Mouse (Mus musculus) testis, adult 2 months (tissue): Measurements from ENCODE around the gene Zmym5. TPM values are rescaled to one million over a fixed set of nuclear protein-coding genes. Genes with fewer than 3 reads are reported as not detected.
"Not testable (repeated sequence)": the region's sequence is repeated elsewhere in the genome, so short reads cannot be mapped to it uniquely, and the experiment has no call there.

Experiments
- H3K27ac ChIP-seq: fragments of 200-500 bp; 2 replicates; pipeline ENCODE4 v1.5.1; 2012; ENCODE audit warnings: low read depth, low read length; ENCODE audit not compliant: control insufficient read depth, insufficient read depth
- H3K27me3 ChIP-seq: fragments of 200-500 bp; 2 replicates; pipeline ENCODE4 v1.6.1; 2012; ENCODE audit warnings: mild to moderate bottlenecking, low read length, moderate library complexity; ENCODE audit not compliant: control insufficient read depth, insufficient read depth
- H3K36me3 ChIP-seq: fragments of 200-500 bp; 2 replicates; pipeline ENCODE4 v1.6.1; 2012; ENCODE audit warnings: mild to moderate bottlenecking, low read length; ENCODE audit not compliant: control insufficient read depth, insufficient read depth
- H3K4me1 ChIP-seq: fragments of 200-500 bp; 2 replicates; pipeline ENCODE4 v1.6.1; 2012; ENCODE audit warnings: low read length; ENCODE audit not compliant: control insufficient read depth, insufficient read depth
- H3K4me3 ChIP-seq: fragments of 200-500 bp; 2 replicates; pipeline ENCODE4 v1.5.1; 2012; ENCODE audit warnings: low read depth, mild to moderate bottlenecking, low read length, moderate library complexity, mixed read lengths; ENCODE audit not compliant: control insufficient read depth
- CTCF ChIP-seq: fragments of 200-500 bp; IDR thresholded peaks from 2 replicates; pipeline ENCODE4 v1.5.1; 2012; ENCODE audit warnings: low read depth, mild to moderate bottlenecking, inconsistent platforms, low read length, moderate library complexity; ENCODE audit not compliant: control insufficient read depth, insufficient read depth, insufficient replicate concordance
- POLR2A ChIP-seq: fragments of 200-500 bp; IDR thresholded peaks from 2 replicates; pipeline ENCODE4 v1.6.1; 2012; ENCODE audit warnings: low read depth, mild to moderate bottlenecking, inconsistent platforms, low read length, moderate library complexity; ENCODE audit not compliant: control insufficient read depth
- polyA plus RNA-seq: library from polyadenylated mRNA; depleted of rRNA; stranded (reverse); fragments of >200 nt; gene quantifications from 2 replicates; pipeline ENCODE4 v1.2.3, GENCODE M21; 2012

The Zmym5 gene
- polyA plus RNA-seq, 1 experiment = 7.9 TPM

DNA sequence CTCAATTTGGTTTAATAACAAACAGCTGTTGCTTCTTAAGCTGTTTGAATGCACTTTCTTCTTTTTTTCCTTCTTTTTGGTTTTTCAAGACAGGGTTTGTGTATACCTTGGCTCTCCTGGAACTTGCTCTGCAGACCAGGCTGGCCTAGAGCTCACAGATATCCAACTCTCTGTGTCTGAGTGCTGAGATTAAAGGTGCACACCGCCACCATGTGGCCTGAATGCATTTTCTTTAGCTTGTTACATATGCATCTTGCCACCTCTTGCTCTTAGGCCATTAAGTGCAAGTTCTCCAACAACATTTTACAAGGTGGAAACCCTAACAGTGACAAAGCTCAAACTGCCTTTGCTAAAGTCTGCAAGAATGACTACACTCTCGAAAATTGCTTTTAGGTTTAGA, 18.3 kb downstream of the Zmym5 start:
- Histone ChIP-seq H3K4me1 (no peaks in the 10 kb centered on the region), H3K27ac (no peak overlapping the region), H3K4me3 (no peak overlapping the region), H3K27me3 (no peaks in the 10 kb centered on the region), H3K36me3 (peaks cover 2% of the 10 kb centered on the region)
- TF ChIP-seq CTCF (no peak), POLR2A (no peak)

DNA sequence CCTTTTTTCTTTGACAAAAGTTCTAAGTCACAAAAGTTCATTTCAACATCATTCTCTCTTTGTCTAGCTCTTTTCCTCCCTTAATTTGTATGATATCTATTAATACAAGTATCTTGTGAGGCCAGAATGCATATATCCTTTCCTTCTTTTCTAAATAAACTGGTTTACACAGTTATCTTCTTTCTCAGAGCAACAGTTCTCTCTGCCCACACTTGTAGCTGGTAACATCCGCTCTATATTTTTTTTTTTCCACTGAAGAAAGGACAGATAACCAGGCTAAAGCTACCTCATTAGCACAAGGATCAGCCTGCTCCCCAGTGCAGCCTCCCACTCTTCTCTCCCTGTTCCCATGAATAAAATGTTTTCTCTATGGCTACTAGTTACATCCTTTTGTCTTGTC, 26.9 kb downstream of the Zmym5 start:
- no peak for TF ChIP-seq CTCF
- no peak for TF ChIP-seq POLR2A
- Histone ChIP-seq H3K27ac (no peak overlapping the region), H3K27me3 (no peaks in the 10 kb centered on the region), H3K36me3 (no peaks in the 10 kb centered on the region), H3K4me1 (no peaks in the 10 kb centered on the region), H3K4me3 (no peak overlapping the region)

DNA sequence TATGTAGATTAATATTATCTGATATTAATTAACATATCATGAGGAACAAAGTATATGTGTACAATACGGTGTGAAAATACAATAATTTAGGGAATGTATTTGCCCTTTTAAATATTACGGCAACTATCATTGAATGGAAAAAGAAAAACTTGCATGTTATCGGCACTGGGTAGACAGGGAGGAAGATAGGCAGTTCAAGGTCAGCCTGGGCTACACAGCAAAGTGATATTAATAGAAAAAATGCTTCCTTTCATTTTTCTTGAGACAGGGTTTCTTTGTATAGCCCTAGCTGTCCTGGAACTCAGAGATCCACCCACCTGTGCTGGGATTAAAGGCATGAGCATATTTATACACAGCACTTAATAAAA, 32.6 kb downstream of the Zmym5 start:
- Histone ChIP-seq H3K4me3 (peak overlapping the region; percentile 97), H3K27ac (peak overlapping the region; percentile 100), H3K36me3 (no peaks in the 10 kb centered on the region; the same call in 1 of the 2 replicates), H3K4me1 (peaks cover 2% of the 10 kb centered on the region; the same call in 1 of the 2 replicates), H3K27me3 (no peaks in the 10 kb centered on the region)
- TF ChIP-seq CTCF = no peak
- no peak for TF ChIP-seq POLR2A

DNA sequence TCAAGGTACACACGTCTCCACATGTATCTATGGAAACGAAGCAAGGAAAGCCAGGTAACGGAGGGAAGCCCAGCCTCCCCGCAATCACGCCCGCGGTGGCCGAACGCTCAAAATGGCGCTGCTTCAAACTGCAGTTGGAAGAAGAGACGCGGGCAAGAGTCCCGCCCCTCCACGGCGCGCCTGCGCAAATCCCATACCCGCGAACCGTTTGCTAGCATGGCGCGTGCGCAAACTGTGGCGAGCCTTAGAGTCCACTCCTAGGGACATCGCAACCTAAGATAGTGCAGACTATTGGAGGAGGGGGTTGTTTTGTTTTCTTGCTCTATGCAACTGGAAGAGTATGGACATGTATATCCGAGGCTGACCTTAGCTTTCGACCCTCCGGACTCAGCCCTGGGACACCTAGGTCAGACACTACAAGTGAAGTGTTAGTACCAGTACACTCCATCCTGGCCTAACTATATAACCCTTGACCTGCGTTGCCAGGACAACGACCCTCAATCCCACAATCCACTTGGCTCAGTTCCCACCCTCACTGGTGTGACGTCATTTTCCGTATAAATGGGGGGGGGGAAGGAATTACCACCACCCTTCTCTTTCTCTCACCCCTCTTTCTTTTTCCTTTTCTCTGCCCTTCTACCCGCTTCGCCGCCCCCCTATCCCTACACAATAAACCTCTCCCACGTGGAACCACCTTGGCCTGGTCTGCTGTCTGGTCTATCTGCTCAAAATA, 33.1 kb downstream of the Zmym5 start, which contains the start of gene Pspc1:
Gene Pspc1, minus strand, starts transcription at position 117 of the 733 bp plus-strand sequence.
- Histone ChIP-seq H3K4me1 (peaks cover 2% of the 10 kb centered on the region; the same call in 1 of the 2 replicates), H3K27ac (peak within 1 kb of the TSS; percentile 100), H3K4me3 (peak within 1 kb of the TSS; percentile 97), H3K27me3 (no peaks in the 10 kb centered on the region), H3K36me3 (no peaks in the 10 kb centered on the region; the same call in 1 of the 2 replicates)
- TF ChIP-seq POLR2A (peak; percentile 97), CTCF (no peak)

DNA sequence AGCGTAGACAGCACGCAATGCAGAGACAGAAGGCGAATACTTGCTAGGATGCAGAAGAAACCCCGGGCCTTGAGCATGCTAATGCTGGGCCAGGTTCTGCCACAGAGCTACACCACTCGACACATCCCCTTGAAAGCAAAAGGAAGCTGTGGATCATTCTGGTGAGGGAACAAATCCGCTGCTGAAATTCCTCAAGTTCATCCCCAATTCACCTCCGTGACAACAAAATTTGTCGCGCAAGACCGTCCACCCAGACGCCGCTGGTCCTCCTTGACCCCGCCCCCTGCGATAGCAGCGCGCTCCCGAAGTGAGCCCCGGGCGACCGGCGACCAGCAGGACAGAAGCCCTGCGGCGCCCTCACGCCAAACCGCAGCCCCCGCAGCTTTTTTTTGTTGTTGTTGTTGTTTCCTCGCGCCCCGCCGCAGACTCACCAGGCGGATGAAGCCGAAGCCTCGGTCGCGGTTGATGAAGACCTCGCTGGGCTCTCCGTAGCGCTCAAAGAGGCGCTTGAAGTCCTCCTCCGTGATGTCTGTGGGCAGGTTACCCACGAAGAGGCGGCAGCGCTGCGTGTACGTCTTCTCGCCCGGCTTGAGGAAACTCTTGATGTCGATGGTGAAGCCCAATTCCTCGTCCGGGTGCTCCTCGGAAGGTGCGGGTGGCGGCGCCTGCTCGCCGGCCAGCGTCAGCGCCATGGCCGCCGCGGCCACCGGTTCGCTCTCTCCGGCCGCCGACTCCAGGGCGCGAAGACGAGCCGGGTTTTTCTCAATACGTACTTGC, 34.0 kb downstream of the Zmym5 start:
- Histone ChIP-seq H3K4me3 (peak overlapping the region; percentile 97), H3K27me3 (no peaks in the 10 kb centered on the region), H3K27ac (peak overlapping the region; percentile 100), H3K4me1 (peaks cover 2% of the 10 kb centered on the region; the same call in 1 of the 2 replicates), H3K36me3 (no peaks in the 10 kb centered on the region; the same call in 1 of the 2 replicates)
- peak; percentile 51 for TF ChIP-seq POLR2A
- TF ChIP-seq CTCF = no peak

DNA sequence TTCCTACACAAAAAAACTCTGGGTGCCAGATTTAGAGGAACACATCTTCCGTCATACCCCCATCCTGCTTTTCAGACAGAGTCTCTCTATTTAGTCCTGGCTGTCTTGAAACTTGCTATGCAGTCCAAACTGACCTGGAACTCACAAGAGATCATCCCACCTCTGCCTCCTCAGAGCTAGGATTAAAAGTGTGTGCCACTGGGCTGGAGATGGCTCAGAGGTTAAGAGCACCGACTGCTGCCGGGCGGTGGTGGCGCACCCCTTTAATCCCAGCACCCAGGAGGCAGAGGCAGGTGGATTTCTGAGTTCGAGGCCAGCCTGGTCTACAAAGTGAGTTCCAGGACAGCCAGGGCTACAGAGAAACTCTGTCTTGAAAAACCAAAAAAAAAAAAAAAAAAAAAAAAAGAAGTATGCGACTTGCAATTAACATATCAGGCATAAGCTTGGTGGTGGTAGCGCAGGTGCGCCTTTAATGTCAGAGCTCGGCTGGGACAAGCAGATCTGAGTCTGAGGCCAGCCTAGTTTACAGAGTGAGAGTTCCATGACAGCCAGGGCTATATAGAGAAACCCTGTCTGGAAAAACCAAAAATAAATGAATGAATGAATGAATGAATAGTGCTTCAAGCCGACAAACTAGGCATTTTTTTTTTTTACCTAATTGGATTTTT, 34.8 kb downstream of the Zmym5 start:
- no peak for TF ChIP-seq POLR2A
- no peak for TF ChIP-seq CTCF
- peaks cover 2% of the 10 kb centered on the region; the same call in 1 of the 2 replicates for H3K4me1 ChIP-seq
- H3K36me3 ChIP-seq = peaks cover under 1% of the 10 kb centered on the region
- H3K4me3 ChIP-seq = peak overlapping the region; percentile 97
- no peak overlapping the region for H3K27ac ChIP-seq
- H3K27me3 ChIP-seq = no peaks in the 10 kb centered on the region

DNA sequence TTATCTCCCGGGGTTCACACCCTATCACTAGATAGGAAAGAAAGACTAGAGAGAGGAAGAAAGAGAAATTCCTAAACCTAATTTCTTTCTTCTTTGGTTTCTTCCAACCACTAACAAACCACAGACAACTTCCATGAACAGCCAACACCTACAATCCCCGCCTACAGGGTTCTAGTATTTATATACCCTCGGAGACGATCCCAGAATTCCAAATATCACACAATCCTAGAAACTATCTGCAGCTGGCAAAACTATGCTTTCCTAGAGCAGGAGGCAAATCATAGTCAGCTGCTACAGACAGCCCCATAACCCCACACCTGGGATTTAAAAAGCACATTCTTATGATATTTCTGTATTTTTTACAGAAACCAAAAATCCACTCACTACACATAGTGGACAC, 36.1 kb downstream of the Zmym5 start:
- Histone ChIP-seq H3K27ac (peak overlapping the region; percentile 13; the same call in 1 of the 2 replicates), H3K36me3 (peaks cover 2% of the 10 kb centered on the region), H3K27me3 (no peaks in the 10 kb centered on the region), H3K4me3 (peak overlapping the region; percentile 33; the same call in 1 of the 2 replicates), H3K4me1 (peaks cover 2% of the 10 kb centered on the region; the same call in 1 of the 2 replicates)
- TF ChIP-seq CTCF (no peak), POLR2A (no peak)

DNA sequence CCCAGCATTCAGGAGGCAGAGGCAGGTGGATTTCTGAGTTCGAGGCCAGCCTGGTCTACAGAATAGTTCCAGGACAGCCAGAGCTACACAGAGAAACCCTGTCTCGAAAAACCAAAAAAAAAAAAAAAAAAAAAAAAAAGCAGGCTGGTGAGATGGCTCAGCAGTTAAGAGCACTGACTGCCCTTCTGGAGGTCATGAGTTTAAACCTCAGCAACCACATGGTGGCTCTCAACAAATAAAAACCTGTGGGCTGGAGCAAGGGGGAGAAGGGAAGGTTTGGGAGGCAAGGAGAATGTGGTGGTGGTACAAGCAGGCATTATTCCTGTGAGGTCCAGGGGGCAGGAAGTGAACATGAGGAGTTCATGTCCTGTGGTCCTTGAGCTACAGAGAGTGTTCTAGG, 45.1 kb downstream of the Zmym5 start:
- H3K4me1 ChIP-seq, H3K36me3 ChIP-seq, H3K4me3 ChIP-seq, H3K27ac ChIP-seq, H3K27me3 ChIP-seq: not testable (repeated sequence)

DNA sequence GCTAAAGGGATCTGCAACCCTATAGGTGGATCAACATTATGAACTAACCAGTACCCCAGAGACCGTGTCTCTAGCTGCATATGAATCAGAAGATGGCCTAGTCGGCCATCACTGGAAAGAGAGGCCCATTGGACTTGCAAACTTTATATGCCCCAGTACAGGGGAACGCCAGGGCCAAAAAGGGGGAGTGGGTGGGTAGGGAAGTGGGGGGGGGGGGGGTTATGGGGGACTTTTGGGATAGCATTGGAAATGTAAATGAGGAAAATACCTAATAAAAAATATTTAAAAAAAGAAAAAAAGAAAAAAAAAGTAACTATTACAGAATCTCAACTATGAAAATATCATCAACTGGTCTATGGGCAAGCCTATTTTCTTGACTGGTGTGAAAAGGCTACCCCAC, 46.4 kb downstream of the Zmym5 start:
- not testable (repeated sequence) for H3K27me3 ChIP-seq, H3K4me1 ChIP-seq, H3K36me3 ChIP-seq, H3K27ac ChIP-seq, H3K4me3 ChIP-seq
